Mouse (Mus musculus): ENCODE data around the gene Mb. TPM values are rescaled to one million over a fixed set of nuclear protein-coding genes. Genes with fewer than 3 reads are reported as not detected.

Mb gene
- polyA plus RNA-seq, 1 experiment from 2014 or later = 1.3 TPM

- Histone ChIP-seq H3K4me1 (peaks cover 25% of the 10 kb centered on the region), H3K4me2 (peak overlapping the region; percentile 21; the same call in 1 of the 2 replicates), H3K9me3 (no peaks in the 10 kb centered on the region), H3K27me3 (replicated peaks) (no peaks in the 10 kb centered on the region), H3K4me3 (replicated peaks) (no peak overlapping the region), H3K9ac (no peak overlapping the region), H3K27ac (peak overlapping the region; percentile 96), H3K36me3 (no peaks in the 10 kb centered on the region)
- WGBS = 9% methylated on average over 11 of the region's 11 CpGs
- peak; percentile 83 for ATAC-seq (ENCODE audit: insufficient read depth, low FRiP score, low read depth)
Measured at GRCm38 (mm10) chr15:77037278-77038161, 12.9 kb downstream of the Mb start.

DNA sequence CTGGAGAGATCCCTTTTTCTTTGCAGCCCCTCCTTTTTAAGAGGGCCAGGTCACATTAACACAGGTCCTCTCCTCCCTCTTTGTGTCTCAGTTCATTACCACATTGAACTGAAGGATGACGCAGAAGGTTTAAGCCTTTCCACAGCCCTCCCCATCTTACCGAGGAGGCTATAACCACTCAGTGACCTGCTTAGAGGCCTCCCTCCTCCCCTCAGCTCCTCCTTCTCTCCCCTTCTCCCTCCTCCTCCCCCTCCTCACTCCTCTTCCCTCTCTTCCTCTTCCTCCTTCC, 13.5 kb downstream of the Mb start:
- H3K36me3 ChIP-seq = no peaks in the 10 kb centered on the region
- peaks cover 25% of the 10 kb centered on the region for H3K4me1 ChIP-seq
- peak; percentile 48 for ATAC-seq (ENCODE audit: insufficient read depth, low FRiP score, low read depth)
- H3K4me3 ChIP-seq (replicated peaks) = no peak overlapping the region
- no peak overlapping the region for H3K9ac ChIP-seq
- 26% methylated on average over 2 of the region's 2 CpGs for WGBS
- H3K27me3 ChIP-seq (replicated peaks) = no peaks in the 10 kb centered on the region
- no peaks in the 10 kb centered on the region for H3K9me3 ChIP-seq
- peak overlapping the region; percentile 21; the same call in 1 of the 2 replicates for H3K4me2 ChIP-seq
- peak overlapping the region; percentile 96 for H3K27ac ChIP-seq

GRCm38 (mm10) chr15:77036320-77036988, 14.0 kb downstream of the Mb start:
- H3K4me3 ChIP-seq (replicated peaks) = no peak overlapping the region
- peak overlapping the region; percentile 96 for H3K27ac ChIP-seq
- no peak overlapping the region for H3K9ac ChIP-seq
- ATAC-seq (ENCODE audit: insufficient read depth, low FRiP score, low read depth) = peak; percentile 73
- peaks cover 25% of the 10 kb centered on the region for H3K4me1 ChIP-seq
- H3K9me3 ChIP-seq = no peaks in the 10 kb centered on the region
- H3K27me3 ChIP-seq (replicated peaks) = no peaks in the 10 kb centered on the region
- whole genome bisulfite sequencing = 42% methylated on average over 11 of the region's 11 CpGs
- no peak overlapping the region for H3K4me2 ChIP-seq
- no peaks in the 10 kb centered on the region for H3K36me3 ChIP-seq

- 71% methylated on average over 3 of the region's 3 CpGs for WGBS
- ATAC-seq (ENCODE audit: insufficient read depth, low FRiP score, low read depth) = no peak
- Histone ChIP-seq H3K9me3 (no peaks in the 10 kb centered on the region), H3K4me2 (no peak overlapping the region), H3K4me3 (replicated peaks) (no peak overlapping the region), H3K36me3 (no peaks in the 10 kb centered on the region), H3K27ac (peak overlapping the region; percentile 96), H3K9ac (no peak overlapping the region), H3K27me3 (replicated peaks) (no peaks in the 10 kb centered on the region), H3K4me1 (peaks cover 25% of the 10 kb centered on the region)
Measured at GRCm38 (mm10) chr15:77035643-77036042, 14.8 kb downstream of the Mb start.

- H3K4me3 ChIP-seq (replicated peaks) = no peak overlapping the region
- WGBS = 76% methylated on average over 6 of the region's 6 CpGs
- no peak for ATAC-seq (ENCODE audit: insufficient read depth, low FRiP score, low read depth)
- H3K27me3 ChIP-seq (replicated peaks) = no peaks in the 10 kb centered on the region
- H3K4me2 ChIP-seq = no peak overlapping the region
- no peak overlapping the region for H3K9ac ChIP-seq
- no peak overlapping the region for H3K27ac ChIP-seq
- no peaks in the 10 kb centered on the region for H3K9me3 ChIP-seq
- H3K36me3 ChIP-seq = no peaks in the 10 kb centered on the region
- H3K4me1 ChIP-seq = peaks cover 25% of the 10 kb centered on the region
Measured at GRCm38 (mm10) chr15:77034526-77034925, 15.9 kb downstream of the Mb start.

- Histone ChIP-seq H3K4me3 (replicated peaks) (no peak overlapping the region), H3K36me3 (no peaks in the 10 kb centered on the region), H3K27ac (no peak overlapping the region)
Measured at GRCm38 (mm10) chr15:77031271-77031670, 19.2 kb downstream of the Mb start.

GRCm38 (mm10) chr15:77029331-77029991, 21.0 kb downstream of the Mb start:
- H3K27ac ChIP-seq = peak overlapping the region; percentile 16; the same call in 1 of the 2 replicates
- H3K9me3 ChIP-seq = no peaks in the 10 kb centered on the region

More at GRCm38 (mm10) chr15:77031271-77031670, 19.2 kb downstream of the Mb start:
- Histone ChIP-seq H3K4me1 (peaks cover 13% of the 10 kb centered on the region), H3K4me2 (no peak overlapping the region), H3K9me3 (no peaks in the 10 kb centered on the region), H3K9ac (no peak overlapping the region), H3K27me3 (replicated peaks) (no peaks in the 10 kb centered on the region)
- WGBS = 56% methylated on average over 3 of the region's 3 CpGs
- no peak for ATAC-seq (ENCODE audit: insufficient read depth, low FRiP score, low read depth)

DNA sequence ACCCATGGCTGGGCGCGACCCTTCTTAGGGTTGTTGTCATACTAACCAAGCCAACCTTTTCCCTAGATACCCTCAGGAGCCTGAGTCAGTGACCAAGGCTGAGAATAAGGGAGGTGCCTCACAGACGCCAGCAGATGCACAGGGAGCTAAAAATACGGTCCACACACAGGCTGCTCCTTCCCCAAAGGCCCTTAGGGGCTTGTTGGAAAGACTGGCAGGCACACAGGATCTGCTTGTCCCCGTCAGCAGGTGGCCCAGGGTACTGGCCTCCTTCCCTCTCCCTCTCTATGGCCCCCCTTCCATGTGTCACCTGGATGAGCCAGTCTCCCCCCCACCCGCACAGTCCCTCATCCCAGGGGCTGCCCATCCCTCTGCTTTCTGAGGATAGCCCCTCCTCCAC, 22.8 kb downstream of the Mb start:
- Histone ChIP-seq H3K27ac (no peak overlapping the region), H3K9me3 (no peaks in the 10 kb centered on the region), H3K4me3 (replicated peaks) (no peak overlapping the region), H3K4me1 (peaks cover 4% of the 10 kb centered on the region; the same call in 1 of the 2 replicates), H3K27me3 (replicated peaks) (no peaks in the 10 kb centered on the region), H3K9ac (no peak overlapping the region), H3K36me3 (no peaks in the 10 kb centered on the region), H3K4me2 (no peak overlapping the region)
- WGBS = 73% methylated on average over 6 of the region's 6 CpGs
- no peak for ATAC-seq (ENCODE audit: insufficient read depth, low FRiP score, low read depth)

More at GRCm38 (mm10) chr15:77029331-77029991, 21.0 kb downstream of the Mb start:
- ATAC-seq (ENCODE audit: insufficient read depth, low FRiP score, low read depth) = no peak
- Histone ChIP-seq H3K4me2 (no peak overlapping the region), H3K9ac (no peak overlapping the region), H3K4me3 (replicated peaks) (no peak overlapping the region), H3K36me3 (no peaks in the 10 kb centered on the region), H3K4me1 (peaks cover 4% of the 10 kb centered on the region; the same call in 1 of the 2 replicates), H3K27me3 (replicated peaks) (no peaks in the 10 kb centered on the region)
- WGBS = 27% methylated on average over 7 of the region's 7 CpGs

DNA sequence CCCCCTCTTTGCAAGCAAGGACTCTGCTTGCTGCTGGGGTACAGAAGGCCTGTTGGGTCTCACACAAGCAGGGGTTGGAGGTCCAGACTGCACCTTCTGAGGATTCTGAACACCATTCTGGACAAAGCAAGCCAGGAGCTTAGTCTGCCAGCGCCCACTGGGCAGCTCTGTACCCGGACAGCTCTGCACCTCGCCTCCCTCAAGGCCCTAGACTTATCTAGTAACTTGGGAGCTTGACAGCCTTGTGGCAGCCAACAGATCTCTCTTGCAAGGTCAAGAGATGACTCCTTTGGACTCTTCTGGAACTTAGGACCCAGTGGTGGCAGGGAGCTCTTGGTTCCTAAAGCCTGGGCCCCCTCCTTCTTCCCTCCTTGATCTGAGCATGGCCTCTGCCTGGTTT, 23.4 kb downstream of the Mb start:
- Histone ChIP-seq H3K4me2 (no peak overlapping the region), H3K27me3 (replicated peaks) (no peaks in the 10 kb centered on the region), H3K27ac (no peak overlapping the region), H3K9me3 (no peaks in the 10 kb centered on the region), H3K4me3 (replicated peaks) (no peak overlapping the region), H3K4me1 (peaks cover 4% of the 10 kb centered on the region; the same call in 1 of the 2 replicates), H3K36me3 (no peaks in the 10 kb centered on the region), H3K9ac (no peak overlapping the region)
- ATAC-seq (ENCODE audit: insufficient read depth, low FRiP score, low read depth) = no peak
- WGBS = 92% methylated on average over 3 of the region's 3 CpGs

DNA sequence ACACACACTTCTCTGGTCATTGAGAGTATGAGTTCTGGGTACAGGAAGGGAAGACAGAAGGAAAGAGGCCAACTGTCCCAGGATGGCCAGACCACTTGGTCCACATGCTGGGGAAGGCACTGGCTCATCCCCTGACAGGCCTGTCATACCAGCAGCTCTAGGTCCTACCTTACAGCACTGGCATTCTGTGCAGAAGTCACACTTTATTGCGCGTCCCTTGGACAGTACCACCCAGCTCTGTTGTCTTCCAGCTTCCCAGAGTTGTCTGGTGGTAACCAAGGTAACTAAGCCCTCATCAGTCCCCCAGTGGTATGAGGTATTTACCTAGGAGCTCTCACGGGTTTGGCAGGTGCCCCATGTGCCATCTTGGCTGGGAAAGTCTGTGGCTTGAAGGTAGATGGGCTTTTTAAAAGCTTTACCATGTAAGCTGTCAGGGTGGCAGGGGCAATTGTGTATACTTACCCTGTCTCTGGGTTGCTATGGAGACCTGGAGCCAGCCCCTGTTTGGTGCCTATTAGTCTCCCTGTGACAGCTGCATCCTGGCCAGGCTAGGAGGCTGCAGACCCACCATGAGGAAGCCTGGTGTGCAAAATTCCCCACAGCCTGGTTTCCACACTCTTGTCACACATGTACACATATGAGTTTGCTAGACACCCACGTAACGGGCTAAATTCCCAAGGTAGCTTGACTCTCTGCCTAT, 24.4 kb downstream of the Mb start:
- WGBS = 62% methylated on average over 5 of the region's 5 CpGs
- H3K27me3 ChIP-seq (replicated peaks) = no peaks in the 10 kb centered on the region
- H3K9ac ChIP-seq = no peak overlapping the region
- H3K9me3 ChIP-seq = no peaks in the 10 kb centered on the region
- no peak overlapping the region for H3K27ac ChIP-seq
- no peak overlapping the region for H3K4me3 ChIP-seq (replicated peaks)
- no peak overlapping the region for H3K4me2 ChIP-seq
- no peaks in the 10 kb centered on the region for H3K36me3 ChIP-seq
- H3K4me1 ChIP-seq = peaks cover 10% of the 10 kb centered on the region; the same call in 1 of the 2 replicates
- no peak for ATAC-seq (ENCODE audit: insufficient read depth, low FRiP score, low read depth)

DNA sequence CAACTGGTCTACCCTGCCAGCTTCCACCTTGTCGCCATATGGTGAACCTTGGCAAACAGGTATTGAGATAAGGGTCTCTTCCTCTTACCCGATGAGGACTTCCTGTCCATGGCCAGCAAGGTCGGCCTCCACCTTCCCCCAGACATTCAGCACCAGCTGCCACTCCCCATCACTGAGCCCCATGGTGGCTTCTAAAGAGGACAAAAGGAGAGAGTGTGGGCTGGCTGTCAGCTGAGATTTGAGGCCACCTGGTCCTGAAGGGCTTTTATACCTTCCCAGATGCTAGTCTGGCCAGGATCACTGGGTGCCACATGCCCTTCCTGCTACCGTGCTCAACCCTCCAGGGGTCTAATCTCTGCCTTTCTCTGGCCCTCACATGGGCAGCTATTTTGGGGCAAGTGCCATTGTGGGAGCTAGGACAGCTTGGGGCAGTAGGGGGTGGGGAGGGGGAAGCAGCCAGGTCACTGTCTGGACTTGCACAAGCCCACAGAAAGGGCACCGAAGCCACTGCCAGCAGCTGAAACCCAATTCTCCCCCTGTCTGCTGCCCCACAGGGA, 28.0 kb downstream of the Mb start:
- Histone ChIP-seq H3K9ac (no peak overlapping the region), H3K4me1 (peaks cover 6% of the 10 kb centered on the region; the same call in 1 of the 2 replicates), H3K27me3 (replicated peaks) (no peaks in the 10 kb centered on the region), H3K27ac (no peak overlapping the region), H3K9me3 (no peaks in the 10 kb centered on the region), H3K4me2 (no peak overlapping the region), H3K36me3 (no peaks in the 10 kb centered on the region), H3K4me3 (replicated peaks) (no peak overlapping the region)
- 76% methylated on average over 5 of the region's 5 CpGs for WGBS
- no peak for ATAC-seq (ENCODE audit: insufficient read depth, low FRiP score, low read depth)
